Mouse (Mus musculus) right cerebral cortex, postnatal 14 days (tissue): ENCODE results near the gene Wdr25.

Experiments used
- DNase-seq: peaks from one replicate; pipeline ENCODE4 v3.0.0; 2022

The Wdr25 gene

DNA sequence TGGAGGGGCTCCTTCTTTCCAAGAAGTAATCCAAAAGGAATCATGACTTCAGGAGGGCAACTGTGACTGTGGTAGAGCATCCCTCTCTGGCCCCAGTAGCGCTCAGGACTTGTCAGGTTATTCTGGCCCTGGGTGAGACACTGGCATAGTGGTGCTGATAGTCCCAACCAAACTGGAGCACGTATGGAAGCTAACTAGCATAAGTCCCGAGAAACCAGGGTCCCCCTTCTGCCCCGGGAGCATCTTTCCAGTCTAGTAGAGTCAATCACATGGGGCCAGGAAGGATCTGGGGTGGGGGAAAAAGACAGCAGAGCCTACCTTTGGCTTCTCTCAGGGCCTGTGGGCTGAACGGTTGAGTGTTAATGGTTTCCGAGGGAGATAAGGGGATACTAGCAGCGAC is 175.3 kb downstream of the Wdr25 start:
- no peak for DNase-seq

DNA sequence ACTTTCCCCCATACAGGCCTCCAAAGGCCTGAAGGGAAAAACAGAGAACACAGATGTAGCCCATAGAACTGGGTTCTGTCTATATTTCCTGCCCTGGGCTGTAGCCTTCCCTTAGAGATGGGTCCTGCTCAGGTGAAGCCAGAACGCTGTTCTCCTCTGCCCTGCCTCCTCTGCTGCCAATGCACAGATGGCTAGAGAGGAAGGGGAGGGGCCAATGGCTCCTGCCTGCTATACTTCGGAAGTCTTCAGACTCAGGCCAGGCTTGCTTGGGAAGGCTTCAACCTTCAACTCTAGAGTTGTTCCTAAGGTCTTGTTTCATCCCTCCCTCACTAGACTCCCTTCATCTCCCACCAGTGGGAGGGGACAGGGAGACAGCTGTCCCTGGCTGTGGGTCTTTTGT is 176.3 kb downstream of the Wdr25 start:
- no peak for DNase-seq

- no peak for DNase-seq
These were observed 177.8 kb downstream of the Wdr25 start for GRCm38 (mm10) chr12:109071248-109071647.

GRCm38 (mm10) chr12:109074106-109074505 is 180.7 kb downstream of the Wdr25 start:
- no peak for DNase-seq

- DNase-seq, result no peak
These were observed 181.4 kb downstream of the Wdr25 start for GRCm38 (mm10) chr12:109074777-109075285.

DNA sequence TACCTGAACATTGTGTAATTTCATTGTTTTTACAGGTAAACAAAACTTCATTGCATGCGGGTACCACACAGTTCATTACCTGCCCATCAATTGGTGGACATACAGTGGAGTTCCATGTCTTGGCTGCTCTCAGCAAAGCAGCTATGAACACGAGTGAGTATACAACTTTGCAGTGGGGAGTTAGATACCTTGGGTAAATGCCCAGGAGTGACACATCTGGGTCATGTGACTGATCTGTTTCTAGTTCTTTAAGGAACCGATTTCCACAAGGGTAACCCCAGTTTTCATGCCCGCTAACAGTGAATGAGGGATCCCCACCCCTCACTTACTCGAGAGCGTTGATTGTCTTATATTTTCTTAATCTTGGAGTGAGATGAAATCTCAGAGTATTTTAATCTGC is 183.6 kb downstream of the Wdr25 start:
- no peak for DNase-seq
